Mouse (Mus musculus): ENCODE data around the gene Gm44790. TPM values are rescaled to one million over a fixed set of nuclear protein-coding genes. Genes with fewer than 3 reads are reported as not detected.

Gm44790 gene
- total and polyA plus RNA-seq, 3 experiments: 0.29 to 0.77 TPM; not detected in 1

GRCm38 (mm10) chr6:86476931-86477330 lies 50.5 kb downstream of the Gm44790 start:
- H3K4me1 ChIP-seq (ENCODE audit: control insufficient read depth in 1 of 2, insufficient read depth in 2 of 2, low read length in 2 of 2): peaks cover 13 to 28% of the 10 kb centered on the region in 2 experiments

GRCm38 (mm10) chr6:86479311-86479710 lies 52.9 kb downstream of the Gm44790 start:
- Histone ChIP-seq H3K9ac (ENCODE audit: control insufficient read depth, low read depth, low read length, poor library complexity, severe bottlenecking) (no peak overlapping the region), H3K79me2 (ENCODE audit: control insufficient read depth, insufficient read depth, low read length, poor library complexity) (no peaks in the 10 kb centered on the region), H3K36me3 (ENCODE audit: control insufficient read depth in 1 of 2, insufficient read depth in 2 of 2, low read length in 2 of 2) (peaks cover 0 to 10% of the 10 kb centered on the region in 2 experiments; a peak in 2 of 4 replicates), H3K27ac (ENCODE audit: control insufficient read depth, low read depth, low read length) (no peak overlapping the region), H3K27me3 (ENCODE audit: control insufficient read depth in 1 of 2, insufficient read depth in 2 of 2, low read length in 2 of 2) (no peaks in the 10 kb centered on the region), H3K9me3 (replicated peaks; ENCODE audit: insufficient read depth, low read length) (no peaks in the 10 kb centered on the region), H3K4me1 (ENCODE audit: control insufficient read depth in 1 of 2, insufficient read depth in 2 of 2, low read length in 2 of 2) (peaks cover 7 to 12% of the 10 kb centered on the region in 2 experiments), H3K4me3 (ENCODE audit: control insufficient read depth in 1 of 2, insufficient read depth in 1 of 2, low read depth in 2 of 2, low read length in 2 of 2) (no peak overlapping the region)
- TF ChIP-seq ZMIZ1 (IDR thresholded peaks at IDR 0.05; ENCODE audit: low read depth, low read length): no peak
- no peak for TF ChIP-seq NRF1 (IDR thresholded peaks at IDR 0.05; ENCODE audit: insufficient read depth, low read depth, low read length, poor library complexity, severe bottlenecking)
- TF ChIP-seq ZNF384 (IDR thresholded peaks at IDR 0.05; ENCODE audit: low read depth, low read length): no peak
- no peak for TF ChIP-seq MAFK (IDR thresholded peaks at IDR 0.05; ENCODE audit: borderline replicate concordance, low read depth, low read length)
- no peak for TF ChIP-seq RAD21 (IDR thresholded peaks at IDR 0.05; ENCODE audit: low read depth, low read length)
- no peak for TF ChIP-seq JUND (IDR thresholded peaks at IDR 0.05; ENCODE audit: low read depth, low read length)
- TF ChIP-seq SMC3 (IDR thresholded peaks at IDR 0.05; ENCODE audit: low read depth, low read length): no peak
- TF ChIP-seq MXI1 (IDR thresholded peaks at IDR 0.05; ENCODE audit: low read depth, low read length): no peak
- TF ChIP-seq MYB (IDR thresholded peaks at IDR 0.05; ENCODE audit: low read depth, low read length): no peak
- TF ChIP-seq MEF2A (IDR thresholded peaks at IDR 0.05; ENCODE audit: extremely low read depth, insufficient replicate concordance, low read depth, low read length, poor library complexity, severe bottlenecking): no peak
- no peak for TF ChIP-seq ETS1 (IDR thresholded peaks at IDR 0.05; ENCODE audit: low read depth, low read length)
- DNase-seq (ENCODE audit: low read depth, low spot score): no peak

More at GRCm38 (mm10) chr6:86476931-86477330, 50.5 kb downstream of the Gm44790 start:
- no peak for TF ChIP-seq JUND (IDR thresholded peaks at IDR 0.05; ENCODE audit: low read depth, low read length)
- TF ChIP-seq GATA1 (IDR thresholded peaks at IDR 0.05; ENCODE audit: low read depth, low read length): no peak
- no peak for TF ChIP-seq SIN3A (IDR thresholded peaks at IDR 0.05; ENCODE audit: low read length)
- TF ChIP-seq USF1 (IDR thresholded peaks at IDR 0.05; ENCODE audit: low read depth, low read length): no peak
- TF ChIP-seq TCF12 (IDR thresholded peaks at IDR 0.05; ENCODE audit: low read depth, low read length): no peak
- TF ChIP-seq RCOR1 (IDR thresholded peaks at IDR 0.05; ENCODE audit: low read depth, low read length): no peak
- TF ChIP-seq EP300 (IDR thresholded peaks at IDR 0.05; ENCODE audit: low read depth in 1 of 2, low read length in 2 of 2): no peak
- TF ChIP-seq MXI1 (IDR thresholded peaks at IDR 0.05; ENCODE audit: low read depth, low read length): no peak
- no peaks in the 10 kb centered on the region for H3K27me3 ChIP-seq (ENCODE audit: control insufficient read depth in 1 of 2, insufficient read depth in 2 of 2, low read length in 2 of 2)
- H3K27ac ChIP-seq (ENCODE audit: control insufficient read depth, low read depth, low read length): no peak overlapping the region
- peaks cover 0 to 23% of the 10 kb centered on the region in 2 experiments; a peak in 2 of 4 replicates for H3K36me3 ChIP-seq (ENCODE audit: control insufficient read depth in 1 of 2, insufficient read depth in 2 of 2, low read length in 2 of 2)
- no peak overlapping the region for H3K9ac ChIP-seq (ENCODE audit: control insufficient read depth, low read depth, low read length, poor library complexity, severe bottlenecking)
- no peaks in the 10 kb centered on the region for H3K9me3 ChIP-seq (replicated peaks; ENCODE audit: insufficient read depth, low read length)
- H3K4me3 ChIP-seq (ENCODE audit: control insufficient read depth in 1 of 2, insufficient read depth in 1 of 2, low read depth in 2 of 2, low read length in 2 of 2): no peak overlapping the region
- peaks cover 6% of the 10 kb centered on the region; the same call in 1 of the 2 replicates for H3K79me2 ChIP-seq (ENCODE audit: control insufficient read depth, insufficient read depth, low read length, poor library complexity)
- DNase-seq (ENCODE audit: low read depth, low spot score): no peak
